Mouse (Mus musculus): ENCODE results near the gene Lpin1. TPM values are rescaled to one million over a fixed set of nuclear protein-coding genes. Genes with fewer than 3 reads are reported as not detected.
A peak's percentile ranks its signal among the peaks of the same experiment; 100 is the strongest.

The Lpin1 gene
- polyA plus RNA-seq, 1 experiment from 2014 or later = 11.7 TPM

DNA sequence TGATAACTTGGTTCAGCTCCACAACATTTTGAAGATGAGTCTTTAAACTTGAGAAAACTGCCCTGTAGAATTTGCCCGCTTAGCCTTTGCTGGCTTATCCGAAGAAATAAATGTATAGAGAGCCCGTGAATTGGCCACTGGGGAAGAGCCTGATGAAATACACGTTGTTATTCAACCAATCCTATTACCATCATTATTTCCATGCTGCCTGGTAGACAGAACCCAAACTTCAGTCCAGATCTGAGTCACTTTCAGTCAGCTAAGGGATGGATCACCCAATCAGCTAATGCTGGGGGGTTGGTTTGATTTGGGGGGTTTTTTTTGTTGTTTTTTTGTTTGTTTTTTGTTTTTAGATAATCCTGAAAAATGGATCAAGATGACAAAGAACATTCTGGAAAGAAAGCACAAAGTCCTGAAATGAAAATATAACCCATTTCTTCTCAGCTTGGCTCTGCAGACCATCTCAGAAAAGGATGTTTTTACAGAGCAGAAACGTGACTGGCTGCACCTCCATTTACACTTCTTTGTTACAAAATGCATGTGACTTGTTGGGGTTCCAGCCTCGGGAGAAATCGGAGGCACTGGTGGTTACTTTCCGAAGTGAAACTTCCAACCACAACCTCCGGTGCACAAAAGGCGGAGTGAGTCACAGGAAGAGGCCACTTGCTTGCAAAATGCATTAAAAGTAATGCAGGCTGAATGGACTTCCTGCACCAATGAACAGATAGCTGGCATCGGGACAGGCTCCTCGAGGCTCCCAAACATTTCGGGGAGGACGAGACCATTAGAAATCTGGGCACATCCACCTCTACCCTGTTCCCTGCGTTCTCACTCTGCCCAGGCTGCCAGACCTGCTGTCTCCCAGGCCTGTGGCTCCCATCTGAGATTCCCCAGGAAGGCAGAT, 78.6 kb downstream of the Lpin1 start:
- WGBS = 71% methylated on average over 15 of the region's 15 CpGs
- no peak overlapping the region for H3K4me3 ChIP-seq
- H3K9me3 ChIP-seq (replicated peaks) = no peaks in the 10 kb centered on the region
- no peak overlapping the region for H3K4me2 ChIP-seq
- no peaks in the 10 kb centered on the region for H3K27me3 ChIP-seq
- H3K9ac ChIP-seq = no peak overlapping the region
- no peaks in the 10 kb centered on the region for H3K36me3 ChIP-seq (ENCODE audit: poor library complexity, severe bottlenecking)
- peak; percentile 44 for ATAC-seq
- H3K27ac ChIP-seq = no peak overlapping the region; the same call in 1 of the 2 replicates
- H3K4me1 ChIP-seq = peaks cover 12% of the 10 kb centered on the region

DNA sequence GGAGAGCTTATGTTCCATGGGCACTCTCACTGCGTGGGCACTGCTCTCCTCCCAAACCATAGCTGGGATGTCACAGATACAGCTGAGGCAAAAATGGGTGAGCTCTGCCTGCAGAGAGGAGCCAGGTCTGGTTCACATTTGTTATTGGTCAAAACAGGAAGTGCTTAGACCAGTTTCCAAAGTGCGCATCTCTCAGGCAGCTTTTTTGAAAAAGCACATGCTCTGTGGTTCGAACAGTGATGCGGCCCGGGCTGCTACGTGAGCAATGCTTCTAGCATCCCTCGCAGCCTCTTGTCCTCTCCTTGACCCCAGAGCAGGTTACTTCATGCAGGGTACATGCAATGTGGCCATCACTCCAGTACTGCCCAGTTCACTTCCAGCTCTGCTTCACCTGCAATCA, 82.1 kb downstream of the Lpin1 start:
- Histone ChIP-seq H3K9ac (no peak overlapping the region), H3K9me3 (replicated peaks) (no peaks in the 10 kb centered on the region), H3K4me1 (peaks cover 12% of the 10 kb centered on the region), H3K27ac (no peak overlapping the region), H3K4me3 (no peak overlapping the region), H3K4me2 (no peak overlapping the region), H3K36me3 (ENCODE audit: poor library complexity, severe bottlenecking) (no peaks in the 10 kb centered on the region), H3K27me3 (no peaks in the 10 kb centered on the region)
- 94% methylated on average over 7 of the region's 7 CpGs for WGBS
- no peak for ATAC-seq

GRCm38 (mm10) chr12:16527941-16528340, 82.8 kb downstream of the Lpin1 start:
- Histone ChIP-seq H3K4me1 (peaks cover 5% of the 10 kb centered on the region), H3K36me3 (ENCODE audit: poor library complexity, severe bottlenecking) (no peaks in the 10 kb centered on the region), H3K9me3 (replicated peaks) (no peaks in the 10 kb centered on the region), H3K9ac (no peak overlapping the region), H3K27me3 (no peaks in the 10 kb centered on the region), H3K27ac (no peak overlapping the region), H3K4me2 (no peak overlapping the region), H3K4me3 (no peak overlapping the region)
- ATAC-seq = no peak
- 83% methylated on average over 3 of the region's 3 CpGs for WGBS

DNA sequence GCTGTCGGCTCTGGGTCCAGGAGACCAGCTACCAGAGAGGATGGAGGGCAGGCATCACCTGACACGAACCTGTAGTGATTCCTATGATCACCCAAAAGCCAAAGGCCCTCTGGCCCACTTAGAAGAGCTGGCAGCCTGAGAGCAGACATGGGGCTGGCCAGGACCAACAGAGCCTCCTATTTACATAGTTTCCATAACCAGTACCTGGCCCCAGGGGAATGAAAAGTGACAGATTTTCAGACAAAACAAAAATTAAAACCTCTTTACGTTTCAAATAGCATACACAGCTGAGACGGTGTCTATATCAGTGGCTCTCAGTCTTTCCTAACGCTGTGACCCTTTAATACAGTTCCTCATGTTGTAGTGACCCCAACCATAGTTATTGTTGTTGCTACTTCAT, 83.9 kb downstream of the Lpin1 start:
- Histone ChIP-seq H3K27me3 (no peaks in the 10 kb centered on the region), H3K36me3 (ENCODE audit: poor library complexity, severe bottlenecking) (no peaks in the 10 kb centered on the region), H3K9ac (no peak overlapping the region), H3K4me3 (no peak overlapping the region), H3K4me1 (no peaks in the 10 kb centered on the region), H3K9me3 (replicated peaks) (no peaks in the 10 kb centered on the region), H3K4me2 (no peak overlapping the region), H3K27ac (no peak overlapping the region)
- no peak for ATAC-seq
- 83% methylated on average over 5 of the region's 5 CpGs for WGBS

DNA sequence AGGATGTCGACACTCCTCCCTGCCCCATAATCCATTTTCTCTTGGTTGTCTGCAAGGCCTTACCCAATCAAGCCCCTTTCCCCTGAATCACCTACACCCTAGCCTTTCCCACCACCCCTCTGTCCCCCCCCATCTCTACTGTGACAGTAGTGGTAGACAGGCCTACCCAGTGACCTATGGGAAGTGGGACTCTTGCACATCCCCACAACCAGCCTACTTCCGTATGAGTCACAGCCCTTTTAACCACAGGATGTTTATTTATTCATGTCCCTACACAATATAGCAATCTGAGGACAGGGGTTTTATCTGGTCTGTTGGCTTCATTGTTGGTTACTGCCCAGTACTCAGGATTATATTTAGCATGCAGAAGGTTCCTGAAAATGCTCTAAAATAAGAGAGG, 84.6 kb downstream of the Lpin1 start:
- Histone ChIP-seq H3K4me2 (no peak overlapping the region), H3K27me3 (no peaks in the 10 kb centered on the region), H3K4me1 (no peaks in the 10 kb centered on the region), H3K36me3 (ENCODE audit: poor library complexity, severe bottlenecking) (no peaks in the 10 kb centered on the region), H3K27ac (no peak overlapping the region), H3K9ac (no peak overlapping the region), H3K9me3 (replicated peaks) (no peaks in the 10 kb centered on the region), H3K4me3 (no peak overlapping the region)
- no peak for ATAC-seq
- 92% methylated on average over 2 of the region's 2 CpGs for WGBS

DNA sequence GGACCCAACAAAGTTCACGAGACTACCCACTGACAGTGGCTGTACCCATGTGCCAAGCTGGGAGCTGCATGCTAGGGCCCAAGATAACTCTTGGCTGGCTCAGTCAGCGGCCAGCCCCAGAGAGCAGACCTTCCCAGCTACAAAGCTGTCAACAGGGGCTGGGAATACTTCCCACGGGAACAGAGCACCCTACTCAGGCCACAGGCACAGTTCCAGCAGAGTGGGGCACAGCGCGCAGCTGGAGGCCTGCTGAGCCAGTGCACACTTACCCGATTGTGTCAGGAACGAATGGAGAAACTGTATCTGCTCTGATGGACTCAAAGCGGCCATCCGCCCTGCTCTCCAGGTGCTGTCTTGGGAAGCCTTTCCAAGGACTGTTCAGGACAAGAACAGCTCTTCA, 95.6 kb downstream of the Lpin1 start:
- 87% methylated on average over 9 of the region's 9 CpGs for WGBS

GRCm38 (mm10) chr12:16512991-16513390, 97.8 kb downstream of the Lpin1 start:
- WGBS = 94% methylated on average over 1 of the region's 1 CpGs
- ATAC-seq = no peak

More for the DNA sequence above, 95.6 kb downstream of the Lpin1 start:
- Histone ChIP-seq H3K36me3 (ENCODE audit: poor library complexity, severe bottlenecking) (no peaks in the 10 kb centered on the region), H3K9me3 (replicated peaks) (no peaks in the 10 kb centered on the region), H3K27me3 (no peaks in the 10 kb centered on the region), H3K4me2 (no peak overlapping the region), H3K27ac (no peak overlapping the region), H3K9ac (no peak overlapping the region), H3K4me1 (0 out of 2 replicates have a peak, but pooled peaks cover 4% of the 10 kb centered on the region), H3K4me3 (no peak overlapping the region)
- ATAC-seq = no peak

GRCm38 (mm10) chr12:16509122-16509752, 101.5 kb downstream of the Lpin1 start:
- peak overlapping the region; percentile 47 for H3K4me2 ChIP-seq
- H3K4me3 ChIP-seq = no peak overlapping the region; the same call in 1 of the 2 replicates
- 9% methylated on average over 13 of the region's 13 CpGs for WGBS
- no peaks in the 10 kb centered on the region for H3K36me3 ChIP-seq (ENCODE audit: poor library complexity, severe bottlenecking)
- no peak overlapping the region for H3K9ac ChIP-seq
- H3K27me3 ChIP-seq = no peaks in the 10 kb centered on the region
- H3K4me1 ChIP-seq = peaks cover 16% of the 10 kb centered on the region
- ATAC-seq = peak; percentile 76
- no peak overlapping the region for H3K27ac ChIP-seq
- no peaks in the 10 kb centered on the region for H3K9me3 ChIP-seq (replicated peaks)

More at GRCm38 (mm10) chr12:16512991-16513390, 97.8 kb downstream of the Lpin1 start:
- peaks cover 13% of the 10 kb centered on the region for H3K4me1 ChIP-seq
- no peak overlapping the region for H3K9ac ChIP-seq
- H3K36me3 ChIP-seq (ENCODE audit: poor library complexity, severe bottlenecking) = no peaks in the 10 kb centered on the region
- H3K27me3 ChIP-seq = no peaks in the 10 kb centered on the region
- no peak overlapping the region for H3K27ac ChIP-seq
- H3K4me3 ChIP-seq = no peak overlapping the region
- no peaks in the 10 kb centered on the region for H3K9me3 ChIP-seq (replicated peaks)
- H3K4me2 ChIP-seq = no peak overlapping the region

DNA sequence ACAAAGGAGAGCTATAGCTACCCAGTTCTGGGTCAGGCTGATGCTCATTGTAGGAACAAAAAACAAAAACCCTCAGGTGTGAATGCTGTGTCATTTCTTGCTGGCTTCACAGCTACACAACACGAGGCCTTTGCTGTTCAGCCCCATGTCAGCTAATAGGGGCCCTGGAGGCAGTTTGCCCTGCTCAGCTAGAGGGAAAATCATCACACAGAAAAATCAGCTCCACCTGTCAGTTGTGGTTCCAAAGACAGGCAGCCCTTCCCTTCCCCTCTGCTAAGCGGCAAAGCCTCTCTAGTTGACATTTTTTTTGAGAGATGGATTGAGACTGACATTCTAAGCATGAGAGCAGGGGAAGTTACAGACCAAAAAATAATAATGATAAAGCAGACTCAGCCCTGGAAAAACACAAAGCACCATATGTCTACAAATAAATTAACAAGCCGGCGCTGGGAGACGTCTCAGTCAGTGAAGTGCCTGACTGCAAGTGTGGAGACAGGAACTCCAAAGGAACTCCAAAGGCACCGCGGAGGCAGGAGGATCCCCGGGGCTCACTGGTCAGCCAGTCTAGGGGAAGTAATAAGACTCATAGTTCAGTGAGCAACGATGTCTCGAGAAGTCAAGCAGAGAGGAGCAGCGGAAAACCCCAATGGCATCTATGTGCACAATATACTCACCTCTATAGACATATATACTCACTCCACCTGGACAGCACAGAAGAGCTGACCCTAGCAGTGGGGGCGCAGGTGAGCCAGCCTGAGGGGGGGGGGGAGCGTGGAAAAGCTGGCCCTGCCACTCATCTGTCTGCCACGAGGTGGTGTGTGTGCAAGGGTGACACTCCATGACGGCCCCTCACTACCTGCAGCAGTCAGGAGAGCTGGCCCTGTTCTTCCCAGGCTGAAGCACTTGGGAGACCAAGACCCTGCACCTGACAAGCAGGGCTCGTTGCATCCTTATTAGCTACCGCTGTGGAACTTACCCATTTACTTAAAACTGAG, 103.7 kb downstream of the Lpin1 start:
- no peaks in the 10 kb centered on the region for H3K27me3 ChIP-seq
- no peak overlapping the region for H3K4me3 ChIP-seq
- no peaks in the 10 kb centered on the region for H3K36me3 ChIP-seq (ENCODE audit: poor library complexity, severe bottlenecking)
- no peak overlapping the region for H3K4me2 ChIP-seq
- 56% methylated on average over 17 of the region's 17 CpGs for WGBS
- peaks cover 16% of the 10 kb centered on the region for H3K4me1 ChIP-seq
- H3K9me3 ChIP-seq (replicated peaks) = peaks cover 7% of the 10 kb centered on the region; the same call in 1 of the 2 replicates
- no peak overlapping the region for H3K27ac ChIP-seq
- H3K9ac ChIP-seq = no peak overlapping the region
- no peak for ATAC-seq

GRCm38 (mm10) chr12:16504244-16504643, 106.5 kb downstream of the Lpin1 start:
- H3K4me1 ChIP-seq = peaks cover 8% of the 10 kb centered on the region
- no peak overlapping the region for H3K4me3 ChIP-seq
- no peak overlapping the region for H3K4me2 ChIP-seq
- H3K36me3 ChIP-seq (ENCODE audit: poor library complexity, severe bottlenecking) = no peaks in the 10 kb centered on the region
- H3K9ac ChIP-seq = no peak overlapping the region
- H3K27ac ChIP-seq = no peak overlapping the region
- 80% methylated on average over 3 of the region's 3 CpGs for WGBS
- no peaks in the 10 kb centered on the region for H3K27me3 ChIP-seq
- peaks cover 7% of the 10 kb centered on the region; the same call in 1 of the 2 replicates for H3K9me3 ChIP-seq (replicated peaks)
- no peak for ATAC-seq

DNA sequence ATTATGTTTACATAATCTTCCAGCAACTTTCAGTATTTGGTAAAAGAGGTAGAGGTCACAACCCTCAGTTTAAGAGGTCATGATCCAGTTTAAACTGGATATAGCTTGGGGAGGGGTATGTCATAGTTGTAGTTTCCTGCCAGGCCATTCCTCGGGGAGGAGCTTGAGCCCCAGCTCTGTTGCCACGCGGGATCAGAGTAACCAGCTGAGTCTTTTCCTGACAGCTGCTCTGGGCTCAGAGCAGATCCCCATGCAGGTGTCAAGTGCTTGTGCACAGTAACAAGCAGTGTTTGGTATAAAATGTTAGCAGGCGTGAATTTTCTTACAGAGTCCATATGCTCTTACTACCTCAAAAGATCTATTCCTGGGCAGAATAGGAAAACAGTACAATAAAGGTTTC, 112.8 kb downstream of the Lpin1 start:
- Histone ChIP-seq H3K4me3 (no peak overlapping the region), H3K27me3 (no peaks in the 10 kb centered on the region), H3K36me3 (ENCODE audit: poor library complexity, severe bottlenecking) (no peaks in the 10 kb centered on the region), H3K9me3 (replicated peaks) (peaks cover 7% of the 10 kb centered on the region; the same call in 1 of the 2 replicates), H3K4me1 (no peaks in the 10 kb centered on the region), H3K4me2 (no peak overlapping the region), H3K27ac (no peak overlapping the region), H3K9ac (no peak overlapping the region)
- 47% methylated on average over 4 of the region's 4 CpGs for WGBS
- no peak for ATAC-seq
